Mouse (Mus musculus): ENCODE measurements at regions not wholly inside any gene's neighbourhood (a gene's known extent, or its start where the extent isn't known, plus 50 kb on each side); places are given as distances from the start of the nearest gene placed in this dataset.
A peak's percentile ranks its signal among the peaks of the same experiment; 100 is the strongest.

DNA sequence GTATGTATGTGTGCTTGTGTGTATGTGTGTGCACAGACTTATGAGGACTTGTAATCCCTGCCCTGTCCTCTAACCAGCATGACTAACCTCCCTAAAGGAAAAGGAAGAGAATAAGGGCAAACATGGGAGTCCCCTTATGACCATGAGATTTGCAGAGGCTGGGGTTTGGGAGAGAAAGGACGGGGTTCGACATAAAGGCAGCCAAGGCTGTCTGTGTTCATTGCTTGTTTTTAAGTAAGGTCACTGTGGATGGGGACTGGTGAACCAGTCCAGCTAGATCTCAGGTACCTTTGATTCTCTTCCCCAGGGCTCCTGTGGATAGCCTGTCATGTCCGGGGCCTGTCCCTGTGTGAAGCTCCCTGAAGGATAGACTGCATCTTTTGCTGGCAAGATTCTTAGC lies 55.6 kb downstream of the Irf2bp2 start:
- ATAC-seq, result peak; percentile 0; the same call in 1 of the 2 replicates
- Histone ChIP-seq H3K27me3 (no peaks in the 10 kb centered on the region), H3K4me1 (replicated peaks) (peaks cover 54% of the 10 kb centered on the region), H3K9me3 (no peaks in the 10 kb centered on the region), H3K4me2 (replicated peaks) (peak overlapping the region; percentile 34), H3K9ac (replicated peaks) (peak overlapping the region; percentile 44), H3K4me3 (replicated peaks) (no peak overlapping the region), H3K27ac (peak overlapping the region; percentile 98), H3K36me3 (no peaks in the 10 kb centered on the region)
- WGBS, result 21% methylated on average over 3 of the region's 3 CpGs

DNA sequence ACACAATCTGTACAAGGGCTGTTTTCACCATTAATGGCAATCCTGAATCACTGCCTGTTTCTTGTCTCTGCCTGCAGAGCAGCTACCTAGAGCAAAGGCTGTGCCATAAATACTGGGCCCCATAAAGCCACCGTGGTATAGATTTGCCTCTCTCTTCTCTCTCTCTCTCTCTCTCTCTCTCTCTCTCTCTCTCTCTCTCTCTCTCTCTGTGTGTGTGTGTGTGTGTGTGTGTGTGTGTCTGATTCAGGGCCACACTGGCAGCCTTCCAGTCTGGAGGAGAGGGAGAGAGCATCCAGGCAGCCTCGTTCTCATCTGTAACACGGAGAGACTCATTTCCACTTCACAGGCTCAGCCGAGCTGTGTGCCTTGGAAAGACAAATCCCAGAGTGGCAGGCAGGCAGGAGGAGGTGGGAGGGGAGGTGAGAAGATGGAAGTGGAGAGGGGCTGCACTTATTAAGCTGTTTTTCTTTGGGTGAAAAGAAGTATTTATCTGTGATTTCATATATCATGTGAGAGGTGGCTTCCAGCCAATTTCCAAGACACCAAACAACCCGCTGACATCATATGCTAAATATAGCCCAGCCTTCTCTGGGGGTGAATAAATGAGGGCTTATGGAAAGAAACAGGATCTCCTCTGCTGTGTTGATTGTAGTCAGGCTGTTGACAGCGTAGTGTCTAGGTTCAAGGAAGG lies 56.7 kb downstream of the Irf2bp2 start:
- H3K9ac ChIP-seq (replicated peaks), result peak overlapping the region; percentile 44
- no peaks in the 10 kb centered on the region for H3K9me3 ChIP-seq
- H3K4me2 ChIP-seq (replicated peaks), result peak overlapping the region; percentile 34
- peak; percentile 74 for ATAC-seq
- H3K4me3 ChIP-seq (replicated peaks), result no peak overlapping the region
- H3K36me3 ChIP-seq, result no peaks in the 10 kb centered on the region
- 6% methylated on average over 6 of the region's 6 CpGs for WGBS
- H3K27ac ChIP-seq, result peak overlapping the region; percentile 98
- H3K27me3 ChIP-seq, result no peaks in the 10 kb centered on the region
- peaks cover 60% of the 10 kb centered on the region for H3K4me1 ChIP-seq (replicated peaks)

DNA sequence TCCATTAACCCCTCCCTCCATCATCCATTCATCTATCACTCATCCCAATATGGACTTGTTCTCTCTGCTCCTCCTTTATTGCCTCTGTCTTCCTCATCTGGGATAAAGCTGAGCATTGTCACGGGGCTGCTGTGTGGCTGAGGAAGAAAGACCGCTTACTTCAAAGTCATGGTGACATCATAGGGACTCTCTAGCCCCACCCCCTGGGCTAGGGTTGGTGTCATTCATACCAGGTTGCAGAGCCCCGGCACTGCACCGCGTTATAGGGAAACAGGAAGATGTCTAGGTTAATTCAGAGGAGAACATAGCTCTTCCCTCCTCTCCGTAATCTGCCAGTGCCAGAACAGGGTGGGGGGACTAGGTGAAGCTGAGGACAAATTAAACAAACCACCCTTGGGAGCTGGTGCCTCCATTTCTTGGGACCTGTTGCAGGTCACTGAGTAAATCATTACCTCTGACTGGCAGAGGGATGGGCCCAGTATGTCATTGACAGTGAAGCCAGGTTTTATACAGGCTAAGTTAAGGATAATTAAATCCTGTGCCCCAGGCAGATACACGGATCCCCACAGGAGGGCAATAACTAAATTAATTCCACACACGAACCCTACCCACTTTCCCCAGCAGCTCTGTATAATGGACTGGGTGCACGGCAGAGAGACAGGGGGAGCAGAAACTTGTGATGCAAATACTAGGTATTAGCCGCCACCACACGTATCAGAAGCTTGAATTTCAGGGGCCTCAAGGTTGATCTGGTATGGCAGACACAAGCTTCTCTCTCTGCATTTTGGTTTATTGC lies 57.5 kb downstream of the Irf2bp2 start:
- H3K9me3 ChIP-seq, result no peaks in the 10 kb centered on the region
- H3K9ac ChIP-seq (replicated peaks), result no peak overlapping the region; the same call in 1 of the 2 replicates
- peak; percentile 28 for ATAC-seq
- peak overlapping the region; percentile 98 for H3K27ac ChIP-seq
- peaks cover 60% of the 10 kb centered on the region for H3K4me1 ChIP-seq (replicated peaks)
- peak overlapping the region; percentile 34 for H3K4me2 ChIP-seq (replicated peaks)
- no peaks in the 10 kb centered on the region for H3K36me3 ChIP-seq
- H3K4me3 ChIP-seq (replicated peaks), result no peak overlapping the region
- H3K27me3 ChIP-seq, result no peaks in the 10 kb centered on the region
- 12% methylated on average over 11 of the region's 11 CpGs for WGBS

GRCm38 (mm10) chr8:126532284-126532974 lies 57.6 kb upstream of the Tarbp1 start:
- Histone ChIP-seq H3K27ac (no peak overlapping the region), H3K27me3 (no peaks in the 10 kb centered on the region), H3K4me2 (replicated peaks) (no peak overlapping the region), H3K4me1 (replicated peaks) (peaks cover 27% of the 10 kb centered on the region), H3K9ac (replicated peaks) (no peak overlapping the region), H3K36me3 (no peaks in the 10 kb centered on the region), H3K9me3 (no peaks in the 10 kb centered on the region), H3K4me3 (replicated peaks) (no peak overlapping the region)
- WGBS, result 36% methylated on average over 7 of the region's 7 CpGs
- no peak for ATAC-seq

GRCm38 (mm10) chr8:126531459-126531858 lies 56.6 kb upstream of the Tarbp1 start:
- H3K9ac ChIP-seq (replicated peaks), result no peak overlapping the region
- no peak overlapping the region for H3K27ac ChIP-seq
- no peaks in the 10 kb centered on the region for H3K27me3 ChIP-seq
- H3K4me1 ChIP-seq (replicated peaks), result peaks cover 17% of the 10 kb centered on the region
- no peaks in the 10 kb centered on the region for H3K36me3 ChIP-seq
- H3K4me3 ChIP-seq (replicated peaks), result no peak overlapping the region
- no peak overlapping the region for H3K4me2 ChIP-seq (replicated peaks)
- WGBS, result 88% methylated on average over 7 of the region's 7 CpGs
- H3K9me3 ChIP-seq, result no peaks in the 10 kb centered on the region
- no peak for ATAC-seq

GRCm38 (mm10) chr8:126529409-126529808 lies 54.5 kb upstream of the Tarbp1 start:
- Histone ChIP-seq H3K4me3 (replicated peaks) (no peak overlapping the region), H3K9ac (replicated peaks) (no peak overlapping the region), H3K36me3 (no peaks in the 10 kb centered on the region), H3K4me2 (replicated peaks) (no peak overlapping the region), H3K4me1 (replicated peaks) (peaks cover 6% of the 10 kb centered on the region), H3K9me3 (no peaks in the 10 kb centered on the region), H3K27ac (no peak overlapping the region), H3K27me3 (no peaks in the 10 kb centered on the region)
- 50% methylated on average over 3 of the region's 3 CpGs for WGBS
- ATAC-seq, result no peak

DNA sequence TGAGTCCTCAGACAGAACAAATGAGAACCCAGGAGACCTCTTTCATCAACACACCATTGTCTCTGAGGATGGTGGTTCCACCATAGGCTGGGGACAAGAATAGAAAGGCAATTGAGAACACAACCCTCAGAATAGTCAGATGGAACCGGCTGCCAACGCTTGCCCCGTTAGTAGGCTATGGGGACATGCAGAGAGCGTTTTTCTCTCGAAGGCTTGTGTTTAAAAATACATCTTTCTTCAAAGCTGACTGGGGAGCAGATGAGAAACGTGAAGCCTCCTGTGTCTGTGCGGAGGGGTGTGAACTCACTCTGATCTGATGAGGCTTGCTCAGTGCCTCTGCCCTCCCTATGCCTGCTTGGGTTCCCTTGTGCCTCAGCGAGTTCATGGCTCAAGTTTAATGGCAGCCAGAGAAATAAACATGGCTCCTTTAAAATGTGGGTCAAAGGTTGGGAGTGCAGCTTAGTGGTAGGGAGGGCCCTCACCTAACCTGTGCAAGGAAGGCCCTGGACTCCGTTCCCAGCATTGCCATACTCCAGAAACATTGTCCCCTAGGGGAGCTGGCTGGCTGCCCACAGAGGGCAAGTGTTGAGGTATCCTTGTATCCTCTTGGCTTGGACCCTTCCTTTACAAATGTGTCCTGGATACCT lies 53.7 kb upstream of the Tarbp1 start:
- Histone ChIP-seq H3K36me3 (no peaks in the 10 kb centered on the region), H3K4me2 (replicated peaks) (no peak overlapping the region), H3K9me3 (no peaks in the 10 kb centered on the region), H3K27ac (no peak overlapping the region), H3K27me3 (no peaks in the 10 kb centered on the region), H3K4me3 (replicated peaks) (no peak overlapping the region), H3K4me1 (replicated peaks) (peaks cover 6% of the 10 kb centered on the region), H3K9ac (replicated peaks) (no peak overlapping the region)
- no peak for ATAC-seq
- 86% methylated on average over 9 of the region's 9 CpGs for whole genome bisulfite sequencing

GRCm38 (mm10) chr8:126526864-126527571 lies 52.2 kb upstream of the Tarbp1 start:
- no peak overlapping the region for H3K9ac ChIP-seq (replicated peaks)
- peak overlapping the region; percentile 14; the same call in 1 of the 2 replicates for H3K27ac ChIP-seq
- 69% methylated on average over 14 of the region's 14 CpGs for WGBS
- no peaks in the 10 kb centered on the region; the same call in 1 of the 2 replicates for H3K4me1 ChIP-seq (replicated peaks)
- no peak for ATAC-seq
- H3K27me3 ChIP-seq, result no peaks in the 10 kb centered on the region
- no peaks in the 10 kb centered on the region for H3K36me3 ChIP-seq
- no peak overlapping the region for H3K4me2 ChIP-seq (replicated peaks)
- H3K9me3 ChIP-seq, result no peaks in the 10 kb centered on the region
- no peak overlapping the region for H3K4me3 ChIP-seq (replicated peaks)

- ATAC-seq, result 0 out of 2 replicates have a peak, but pooled peaks have one; percentile 37
- H3K27ac ChIP-seq, result no peak overlapping the region
- H3K9me3 ChIP-seq, result no peaks in the 10 kb centered on the region
- H3K27me3 ChIP-seq, result no peaks in the 10 kb centered on the region
- H3K36me3 ChIP-seq, result no peaks in the 10 kb centered on the region
- H3K4me1 ChIP-seq (replicated peaks), result no peaks in the 10 kb centered on the region; the same call in 1 of the 2 replicates
- 78% methylated on average over 1 of the region's 1 CpGs for WGBS
- H3K4me2 ChIP-seq (replicated peaks), result no peak overlapping the region
- H3K9ac ChIP-seq (replicated peaks), result no peak overlapping the region
- no peak overlapping the region for H3K4me3 ChIP-seq (replicated peaks)
These were observed 50.7 kb upstream of the Tarbp1 start for GRCm38 (mm10) chr8:126525575-126525974.
